Mouse (Mus musculus) heart, postnatal 25 days (tissue): ENCODE results near the gene Trmt61a. TPM values are rescaled to one million over a fixed set of nuclear protein-coding genes. Genes with fewer than 3 reads are reported as not detected.
"Not testable (repeated sequence)": the region's sequence is repeated elsewhere in the genome, so short reads cannot be mapped to it uniquely, and the experiment has no call there.

ENCODE experiments used
- DNase-seq: peaks from one replicate; pipeline ENCODE4 v3.0.0; 2022; ENCODE audit warnings: low spot score
- intact Hi-C: fragments of 180-260 bp; cut with DNase I; formaldehyde crosslinking; loops from one replicate; pipeline ENCODE4 v1.15.1; 2025
- total RNA-seq, 2 experiments: library from RNA; stranded (reverse); gene quantifications; 2 replicates each; pipeline ENCODE4 v1.2.3; 2021

Gene Trmt61a
- total RNA-seq: 1 to 10 TPM; 4.4 to 5.7 TPM

- intact Hi-C loops: no loop called here
- DNase-seq: peak; percentile 81
These were observed at the start of gene Trmt61a for GRCm38 (mm10) chr12:111677882-111678669. Gene Trmt61a, plus strand, starts transcription at chr12:111678105.

- DNase-seq: no peak
- intact Hi-C loops: loop anchor here (5.0 kb wide), 1 partner anchor 96 kb away; no protein-coding TSS in a partner anchor
These were observed 29.8 kb upstream of the Trmt61a start for GRCm38 (mm10) chr12:111648061-111648645.

GRCm38 (mm10) chr12:111652953-111653352 lies 25.0 kb upstream of the Trmt61a start:
- intact Hi-C loops: no loop called here
- DNase-seq: no peak

GRCm38 (mm10) chr12:111653434-111653833 lies 24.5 kb upstream of the Trmt61a start:
- peak; percentile 27 for DNase-seq
- intact Hi-C loops: no loop called here

- no peak for DNase-seq
- intact Hi-C loops: no loop called here
These were observed 22.2 kb upstream of the Trmt61a start for GRCm38 (mm10) chr12:111655695-111656094.

- no peak for DNase-seq
- intact Hi-C loops: no loop called here
These were observed 18.6 kb upstream of the Trmt61a start for GRCm38 (mm10) chr12:111659331-111659730.

GRCm38 (mm10) chr12:111660628-111661027 lies 17.3 kb upstream of the Trmt61a start:
- no peak for DNase-seq
- intact Hi-C loops: no loop called here

- intact Hi-C loops, DNase-seq: not testable (repeated sequence)
These were observed 16.4 kb upstream of the Trmt61a start for GRCm38 (mm10) chr12:111661554-111661953.

- intact Hi-C loops: no loop called here
- no peak for DNase-seq
These were observed 14.4 kb upstream of the Trmt61a start for GRCm38 (mm10) chr12:111663228-111664143.

GRCm38 (mm10) chr12:111664144-111664634 lies 13.7 kb upstream of the Trmt61a start:
- intact Hi-C loops: no loop called here
- peak; percentile 37 for DNase-seq

- intact Hi-C loops: loop anchor here (5.0 kb wide), 1 partner anchor 297 kb away; no protein-coding TSS in a partner anchor
- no peak for DNase-seq
These were observed 12.6 kb upstream of the Trmt61a start for GRCm38 (mm10) chr12:111665041-111665880.

GRCm38 (mm10) chr12:111666380-111666779 lies 11.5 kb upstream of the Trmt61a start:
- intact Hi-C loops: loop anchor here (5.0 kb wide), 1 partner anchor 296 kb away; no protein-coding TSS in a partner anchor
- DNase-seq: no peak

- no peak for DNase-seq
- intact Hi-C loops: loop anchor here (5.0 kb wide), 1 partner anchor 295 kb away; no protein-coding TSS in a partner anchor
These were observed 10.5 kb upstream of the Trmt61a start for GRCm38 (mm10) chr12:111667421-111667820.

- peak; percentile 86 for DNase-seq
- intact Hi-C loops: loop anchor here (1.0 to 5.0 kb wide), 3 partner anchors 28 to 294 kb away; no protein-coding TSS in a partner anchor
These were observed 9.4 kb upstream of the Trmt61a start for GRCm38 (mm10) chr12:111668457-111668912.

GRCm38 (mm10) chr12:111669000-111669788 lies 8.7 kb upstream of the Trmt61a start:
- DNase-seq: peak; percentile 46
- intact Hi-C loops: loop anchor here (1.0 to 5.0 kb wide), 3 partner anchors 27 to 293 kb away; no protein-coding TSS in a partner anchor

GRCm38 (mm10) chr12:111669961-111670360 lies 7.9 kb upstream of the Trmt61a start:
- DNase-seq: no peak
- intact Hi-C loops: loop anchor here (5.0 kb wide), 1 partner anchor 292 kb away; no protein-coding TSS in a partner anchor

- intact Hi-C loops: no loop called here
- peak; percentile 19 for DNase-seq
These were observed 7.4 kb upstream of the Trmt61a start for GRCm38 (mm10) chr12:111670371-111670971.
